ENCODE assay signal across 33 mouse cellular contexts in the genomic region with DNA sequence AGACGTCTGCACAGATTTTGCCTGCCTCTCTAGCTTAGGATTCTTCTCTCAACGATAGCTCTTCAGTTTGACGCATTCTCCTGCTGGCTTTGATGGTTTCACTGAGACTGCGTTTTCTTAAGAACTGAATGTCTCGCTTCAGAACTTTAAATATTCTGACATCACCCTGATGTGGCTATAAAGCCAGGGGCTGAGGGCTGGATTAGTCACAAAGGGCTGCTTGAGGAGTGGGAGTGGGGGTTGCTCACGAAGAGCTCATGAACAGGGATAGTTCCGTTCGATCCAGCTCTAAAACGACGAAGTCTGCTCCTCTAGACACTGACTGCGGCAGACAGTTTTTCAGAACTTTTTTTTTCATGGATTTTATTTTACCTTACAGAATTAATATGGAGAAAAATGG.
DNase-seq lines count a peak whose midpoint lies in the region; ATAC-seq and TF ChIP-seq lines count a peak whose summit lies in the region.
"Had no signal": no experiment of that assay in that cellular context is flagged by ENCODE, and none has a peak within 500 bp of the region (broad histone marks: within the 10 kb centered on the region; RNA-seq: fewer than 3 reads in every experiment).

No protein-coding gene starts in this region.

- peak; percentile 77 for ATAC-seq in forebrain, embryonic 11.5 days (replicated peaks; ENCODE audit: low FRiP score)
- ATAC-seq in forebrain, postnatal 0 days = peak; percentile 78
- ATAC-seq: activated CD4-positive, CD25-positive, alpha-beta regulatory T cell, adult 4 months; inflammation-experienced regulatory T-cells, adult 6 months had no signal

- no peaks in the 10 kb centered on the region for H3K27me3 ChIP-seq in forebrain, embryonic 11.5 days (ENCODE audit: control insufficient read depth, insufficient read depth, low read length)
- H3K27me3 ChIP-seq in forebrain, embryonic 10.5 days (ENCODE audit: poor library complexity, severe bottlenecking) = no peaks in the 10 kb centered on the region
- H3K27me3 ChIP-seq in forebrain, postnatal 0 days (ENCODE audit: insufficient read depth, low read length) = no peaks in the 10 kb centered on the region
- H3K27me3 ChIP-seq: CH12.LX; embryonic facial prominence, embryonic 12.5 days; heart, embryonic 12.5 days; hindbrain, embryonic 13.5 days; limb, embryonic 15.5 days; liver, embryonic 13.5 days; neural tube, embryonic 12.5 days had no signal

- TF ChIP-seq CTCF in forebrain, postnatal 0 days (IDR thresholded peaks at IDR 0.05; ENCODE audit: low read depth) = no peak

- no peak for DNase-seq in forebrain, embryonic 11.5 days (ENCODE audit: low spot score)
- DNase-seq in forebrain, embryonic 10.5 days (ENCODE audit: extremely low spot score, low spot score) = no peak
- peak; percentile 9 for DNase-seq in layer of hippocampus, adult 9-11 months
- DNase-seq in layer of hippocampus, adult 9-10 months (ENCODE audit: low spot score) = no peak
- peak; percentile 21 for DNase-seq in brain, adult 2 months (ENCODE audit: low read depth, low spot score)
- DNase-seq in forebrain, postnatal 0 days = no peak
- no peak for DNase-seq in neural tube, embryonic 10.5 days (ENCODE audit: extremely low spot score, low spot score)
- no peak for DNase-seq in adrenal gland, postnatal 25 days
- DNase-seq: adrenal gland, adult 2 months; cerebellum, adult 11 months; cerebellum, adult 9-11 months; embryo, embryonic 11 days; gastrocnemius, postnatal 14 days; heart, adult 18-20 months; heart, postnatal 4 days; kidney, adult 11 months; kidney, postnatal 14 days; liver, embryonic 13.5 days; lung, adult 2 months; lung, postnatal 10 days; right cerebral cortex, postnatal 25 days; spleen, adult 18-20 months; thymus, postnatal 14 days had no signal

- no peaks in the 10 kb centered on the region for H3K9me3 ChIP-seq in forebrain, embryonic 11.5 days (ENCODE audit: control insufficient read depth, low read length)
- H3K9me3 ChIP-seq in forebrain, embryonic 10.5 days = no peaks in the 10 kb centered on the region
- H3K9me3 ChIP-seq in forebrain, postnatal 0 days (ENCODE audit: low read length) = no peaks in the 10 kb centered on the region
- H3K9me3 ChIP-seq: embryonic facial prominence, embryonic 12.5 days; heart, embryonic 12.5 days; hindbrain, embryonic 13.5 days; limb, embryonic 10.5 days; limb, embryonic 15.5 days; liver, embryonic 13.5 days; neural tube, embryonic 12.5 days had no signal

- no peak overlapping the region for H3K9ac ChIP-seq in forebrain, embryonic 11.5 days (ENCODE audit: low read length)
- H3K9ac ChIP-seq in forebrain, postnatal 0 days = no peak overlapping the region
- H3K9ac ChIP-seq: embryonic facial prominence, embryonic 12.5 days; heart, embryonic 12.5 days; hindbrain, embryonic 13.5 days; limb, embryonic 15.5 days; liver, embryonic 13.5 days; neural tube, embryonic 12.5 days had no signal

- no peak overlapping the region for H3K27ac ChIP-seq in forebrain, embryonic 11.5 days (ENCODE audit: low read depth, low read length)
- no peak overlapping the region for H3K27ac ChIP-seq in forebrain, embryonic 10.5 days
- H3K27ac ChIP-seq in forebrain, postnatal 0 days (ENCODE audit: low read depth, low read length) = no peak overlapping the region
- H3K27ac ChIP-seq: embryonic facial prominence, embryonic 12.5 days; hindbrain, embryonic 13.5 days; limb, embryonic 10.5 days; limb, embryonic 15.5 days; liver, embryonic 13.5 days; macrophage; neural tube, embryonic 12.5 days had no signal

- no peak overlapping the region for H3K4me2 ChIP-seq in forebrain, embryonic 11.5 days (ENCODE audit: low read depth, low read length, severe bottlenecking)
- peak overlapping the region; percentile 8; the same call in 1 of the 2 replicates for H3K4me2 ChIP-seq in forebrain, postnatal 0 days (ENCODE audit: low read depth)
- H3K4me2 ChIP-seq: embryonic facial prominence, embryonic 12.5 days; heart, embryonic 12.5 days; hindbrain, embryonic 13.5 days; limb, embryonic 15.5 days; liver, embryonic 13.5 days; neural tube, embryonic 12.5 days had no signal

- no peaks in the 10 kb centered on the region; the same call in 1 of the 2 replicates for H3K4me1 ChIP-seq in forebrain, embryonic 11.5 days (replicated peaks; ENCODE audit: control insufficient read depth, insufficient read depth, low read length)
- 0 out of 2 replicates have a peak, but pooled peaks cover 14% of the 10 kb centered on the region for H3K4me1 ChIP-seq in forebrain, embryonic 10.5 days
- no peaks in the 10 kb centered on the region for H3K4me1 ChIP-seq in forebrain, postnatal 0 days (ENCODE audit: insufficient read depth)
- H3K4me1 ChIP-seq: embryonic facial prominence, embryonic 12.5 days; heart, embryonic 12.5 days; hindbrain, embryonic 13.5 days; limb, embryonic 10.5 days; limb, embryonic 15.5 days; neural tube, embryonic 12.5 days had no signal

- 60% methylated on average over 11 of the region's 11 CpGs for WGBS in forebrain, embryonic 11.5 days
- 82% methylated on average over 11 of the region's 11 CpGs for WGBS in forebrain, embryonic 10.5 days
- WGBS in forebrain, postnatal 0 days = 22% methylated on average over 11 of the region's 11 CpGs

- H3K4me3 ChIP-seq in forebrain, embryonic 11.5 days (ENCODE audit: low read depth, low read length) = no peak overlapping the region
- H3K4me3 ChIP-seq in forebrain, embryonic 10.5 days = no peak overlapping the region
- no peak overlapping the region for H3K4me3 ChIP-seq in forebrain, postnatal 0 days (ENCODE audit: low read depth, low read length)
- H3K4me3 ChIP-seq: embryonic facial prominence, embryonic 12.5 days; heart, embryonic 12.5 days; hindbrain, embryonic 13.5 days; limb, embryonic 10.5 days; limb, embryonic 15.5 days; liver, embryonic 13.5 days; neural tube, embryonic 12.5 days had no signal

- no peaks in the 10 kb centered on the region for H3K36me3 ChIP-seq in forebrain, embryonic 11.5 days (ENCODE audit: control insufficient read depth, insufficient read depth, low read length)
- H3K36me3 ChIP-seq in forebrain, embryonic 10.5 days (replicated peaks) = no peaks in the 10 kb centered on the region
- no peaks in the 10 kb centered on the region for H3K36me3 ChIP-seq in forebrain, postnatal 0 days (ENCODE audit: insufficient read depth)
- H3K36me3 ChIP-seq: embryonic facial prominence, embryonic 12.5 days; heart, embryonic 12.5 days; hindbrain, embryonic 13.5 days; limb, embryonic 10.5 days; limb, embryonic 15.5 days; liver, embryonic 13.5 days; neural tube, embryonic 12.5 days had no signal

Comparison
In these comparisons a context has a peak if more than half of its experiments do, and no peak if none do; other contexts are left out.
1. DNase-seq: peak in layer of hippocampus, adult 9-11 months (single experiment) and brain, adult 2 months (single experiment); none in forebrain, embryonic 11.5 days (single experiment), forebrain, embryonic 10.5 days (single experiment), layer of hippocampus, adult 9-10 months (single experiment), forebrain, postnatal 0 days (single experiment), neural tube, embryonic 10.5 days (single experiment) and adrenal gland, postnatal 25 days (single experiment).